Mouse (Mus musculus): Measurements from ENCODE around the gene Gorasp1. TPM values are rescaled to one million over a fixed set of nuclear protein-coding genes. Genes with fewer than 3 reads are reported as not detected.

Gorasp1 gene
- total RNA-seq (2021), result 10 to 100 TPM; 26.1 to 26.2 TPM

DNA sequence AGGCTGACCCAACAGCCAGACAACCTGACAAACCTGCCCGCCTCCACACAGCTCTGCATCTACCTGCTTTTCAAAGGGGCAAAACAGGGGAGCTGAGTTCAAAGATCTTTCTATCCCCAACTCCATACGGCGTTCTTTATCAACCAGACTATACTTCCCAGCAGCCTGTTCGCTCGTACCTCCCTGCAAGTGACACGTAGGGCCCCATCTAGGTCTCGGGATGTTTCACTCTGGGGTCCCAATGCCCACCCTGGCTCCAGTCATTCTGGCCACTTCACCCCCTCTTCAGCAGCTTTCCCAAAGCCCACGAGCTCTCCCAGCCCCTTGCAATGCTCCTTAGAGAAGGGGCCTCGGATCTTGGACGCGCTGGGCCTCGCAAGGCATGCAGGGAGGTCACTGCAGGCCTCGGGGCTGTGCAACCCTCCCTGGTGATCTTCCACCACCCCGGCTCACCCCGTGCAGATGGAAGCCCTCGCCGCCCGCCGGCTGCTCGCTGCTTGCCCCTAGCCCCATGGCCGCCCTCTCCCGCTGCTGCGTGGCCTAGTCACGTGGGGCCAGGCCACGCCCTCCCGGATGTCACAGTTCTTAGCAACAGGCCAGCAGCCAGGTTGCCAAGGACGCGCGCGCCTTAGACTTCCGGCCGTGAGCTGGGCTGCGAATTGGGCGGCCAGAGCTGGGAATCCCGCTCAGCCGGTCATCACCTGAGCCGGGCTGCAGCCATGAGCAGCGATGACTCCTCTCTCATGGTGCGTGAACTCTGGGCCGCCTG is at the start of gene Gorasp1, which contains the start of gene Ttc21a:
Gene Gorasp1 (minus strand): TSS at position 561 of the 769 bp plus-strand sequence.
Gene Ttc21a (plus strand): TSS at position 602 of the 769 bp plus-strand sequence.
- intact Hi-C loops (cut with DNase I), result loop anchor here (5.0 kb wide), 1 partner anchor 45 kb away; the partner anchor contains the start of gene Csrnp1
- peak; percentile 88 to 97 for DNase-seq (ENCODE audit: extremely low spot score in 1 of 2, low spot score in 2 of 2)

DNA sequence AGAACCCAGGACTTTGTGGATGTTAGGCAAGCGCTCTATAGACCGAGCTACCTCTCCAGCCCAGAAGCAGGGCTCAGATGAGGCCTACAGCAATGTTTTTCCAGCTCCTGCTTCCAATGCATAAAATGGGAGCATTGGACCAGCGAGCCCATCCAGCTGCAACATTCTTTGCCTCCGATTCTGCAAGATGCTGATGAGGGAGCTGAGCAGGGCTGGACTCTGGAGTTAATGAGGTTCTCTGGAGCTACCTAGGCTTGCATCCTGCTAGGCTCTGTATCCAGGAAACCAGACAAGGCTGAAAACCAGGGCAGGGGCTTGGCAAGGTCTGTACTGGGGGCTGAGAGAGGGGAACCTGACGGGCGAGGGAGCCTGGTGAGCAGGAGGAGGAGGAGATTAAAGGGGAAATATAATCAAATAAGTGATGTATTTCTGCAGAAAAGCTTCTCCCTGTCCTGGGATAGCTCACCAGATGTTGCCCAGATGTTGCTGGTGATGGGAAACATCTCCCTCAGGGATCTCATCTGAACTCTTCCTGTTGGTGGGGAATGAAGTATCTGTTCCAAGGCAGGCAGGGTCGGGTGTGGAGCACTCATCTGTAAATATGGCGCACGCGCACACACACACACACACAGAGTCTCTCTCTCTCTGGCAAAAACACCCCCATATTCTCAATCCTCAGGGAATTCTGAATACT is 48.7 kb upstream of the Gorasp1 start:
- intact Hi-C loops (cut with DNase I), result no loop called here
- no peak for DNase-seq (ENCODE audit: extremely low spot score in 1 of 2, low spot score in 2 of 2)

DNA sequence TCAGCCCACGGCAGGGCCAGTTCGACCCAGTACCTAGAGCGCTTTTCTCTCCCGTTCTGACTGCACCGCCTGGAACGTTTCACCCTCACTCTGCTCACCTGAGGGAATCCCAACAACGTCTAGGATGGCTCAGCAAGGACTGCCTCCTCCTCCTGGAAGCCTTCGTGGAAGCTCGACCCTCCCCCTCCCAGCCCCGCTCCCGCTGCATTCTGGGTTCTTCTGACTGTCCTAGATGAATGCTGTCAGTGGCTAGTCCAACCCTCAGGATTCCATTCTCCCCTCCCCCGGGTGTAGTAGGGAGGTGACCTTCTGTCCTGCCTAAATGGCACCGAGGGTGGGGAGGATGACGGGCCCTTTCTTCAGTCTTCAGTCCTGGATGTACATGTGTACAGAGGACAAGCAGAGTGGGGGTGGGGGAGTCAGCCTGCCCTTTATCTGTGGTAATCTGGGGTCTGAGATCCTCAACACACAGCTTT is 47.2 kb upstream of the Gorasp1 start, which contains the start of gene Csrnp1:
Gene Csrnp1 (minus strand): TSS at position 123 of the 476 bp plus-strand sequence.
- DNase-seq (ENCODE audit: extremely low spot score in 1 of 2, low spot score in 2 of 2), result peak in 1 of 2 experiments; percentile 38
- intact Hi-C loops (cut with DNase I), result loop anchor here (5.0 kb wide), 1 partner anchor 47 kb away; the partner anchor contains the start of genes Gorasp1 and Ttc21a

DNA sequence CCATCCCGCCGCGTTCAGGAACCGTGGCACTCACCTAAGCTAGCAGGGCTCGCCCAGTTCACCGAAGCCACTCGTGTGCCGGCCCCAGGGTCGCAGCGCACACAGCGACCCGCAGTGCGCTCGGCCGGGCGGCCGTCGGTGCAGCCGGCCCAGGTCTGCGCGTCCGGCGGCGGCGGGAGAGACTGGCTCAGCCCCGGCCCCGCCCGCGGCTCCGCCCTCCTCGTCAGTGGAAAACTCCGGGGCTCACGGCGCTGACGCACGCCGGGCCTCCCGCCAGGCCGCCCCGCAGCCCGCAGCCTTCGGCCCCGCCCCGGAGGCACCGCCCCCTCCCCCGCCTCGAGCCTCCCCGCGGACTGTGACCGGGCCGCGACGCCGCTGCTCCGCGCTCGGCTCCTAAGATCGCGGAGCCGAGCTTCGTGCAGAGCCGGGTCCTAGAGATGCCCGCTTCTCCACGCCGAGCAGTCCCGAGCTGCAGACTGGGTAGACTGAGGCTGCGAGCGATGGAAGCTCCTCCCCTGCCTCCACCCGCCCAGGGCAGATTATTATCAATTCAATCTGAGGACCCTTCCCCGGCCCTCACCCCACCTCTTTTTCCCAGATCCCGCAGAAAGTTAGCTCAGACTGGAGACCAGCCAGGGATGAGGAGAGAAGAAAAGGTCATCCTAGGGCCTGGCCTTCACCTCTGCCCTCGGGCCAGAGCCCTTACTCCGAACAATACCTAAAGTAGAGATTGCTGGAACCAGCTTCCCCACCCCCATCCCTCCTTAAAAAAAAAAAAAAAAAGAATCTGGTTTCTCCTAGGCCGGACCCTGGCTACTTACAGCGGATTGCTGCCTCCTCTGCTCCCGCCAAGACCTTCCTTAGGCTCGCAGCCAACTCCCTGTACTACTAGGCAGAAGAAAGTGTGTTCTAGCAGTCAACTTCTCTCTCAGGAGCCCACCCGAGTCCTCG is 46.5 kb upstream of the Gorasp1 start:
- intact Hi-C loops (cut with DNase I), result loop anchor here (2.0 to 5.0 kb wide), 2 partner anchors 27 to 47 kb away; partner anchors contain the start of genes Gorasp1 and Ttc21a
- peak; percentile 69 to 94 for DNase-seq (ENCODE audit: extremely low spot score in 1 of 2, low spot score in 2 of 2)

DNA sequence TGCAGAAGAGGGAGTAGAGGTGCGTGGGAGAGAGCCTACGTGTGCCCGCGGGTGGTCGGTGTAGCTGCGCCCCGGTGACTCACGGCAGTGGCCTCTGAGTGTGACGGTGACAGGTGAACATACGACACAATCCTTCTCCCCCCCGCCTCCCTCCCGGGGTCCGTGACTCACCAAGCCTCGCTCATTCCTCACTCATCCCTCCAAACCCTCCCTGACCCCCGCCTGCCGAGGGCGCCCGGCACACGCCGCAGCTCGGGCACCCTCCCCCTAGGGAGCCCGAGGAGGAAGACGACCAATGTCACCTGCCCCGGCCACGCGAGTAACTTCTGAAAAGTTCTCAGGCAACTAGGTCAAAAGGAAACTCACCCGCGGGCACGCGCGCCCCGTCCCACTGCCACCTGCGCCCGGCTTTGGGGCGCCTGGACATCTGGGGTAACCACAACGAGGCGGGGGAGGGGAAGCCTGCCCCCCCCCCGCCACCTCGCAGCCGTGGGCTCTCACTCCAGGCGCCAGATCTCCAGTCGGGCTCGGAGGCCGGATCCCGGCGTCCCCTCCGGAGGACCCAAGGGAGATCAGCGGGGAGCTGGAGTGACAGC is 45.7 kb upstream of the Gorasp1 start:
- intact Hi-C loops (cut with DNase I), result loop anchor here (2.0 to 5.0 kb wide), 2 partner anchors 28 to 46 kb away; partner anchors contain the start of genes Gorasp1 and Ttc21a
- peak in 1 of 2 experiments; percentile 64 for DNase-seq (ENCODE audit: extremely low spot score in 1 of 2, low spot score in 2 of 2)

- intact Hi-C loops (cut with DNase I), result loop anchor here (2.0 to 5.0 kb wide), 2 partner anchors 28 to 45 kb away; partner anchors contain the start of genes Gorasp1 and Ttc21a
- DNase-seq (ENCODE audit: extremely low spot score in 1 of 2, low spot score in 2 of 2), result peak in 1 of 2 experiments; percentile 82
Measured at GRCm38 (mm10) chr9:119982241-119982811, 45.0 kb upstream of the Gorasp1 start.

GRCm38 (mm10) chr9:119981183-119982179 is 44.1 kb upstream of the Gorasp1 start:
- peak in 1 of 2 experiments; percentile 89 for DNase-seq (ENCODE audit: extremely low spot score in 1 of 2, low spot score in 2 of 2)
- intact Hi-C loops (cut with DNase I), result loop anchor here (2.0 to 5.0 kb wide), 2 partner anchors 29 to 44 kb away; partner anchors contain the start of genes Gorasp1 and Ttc21a

DNA sequence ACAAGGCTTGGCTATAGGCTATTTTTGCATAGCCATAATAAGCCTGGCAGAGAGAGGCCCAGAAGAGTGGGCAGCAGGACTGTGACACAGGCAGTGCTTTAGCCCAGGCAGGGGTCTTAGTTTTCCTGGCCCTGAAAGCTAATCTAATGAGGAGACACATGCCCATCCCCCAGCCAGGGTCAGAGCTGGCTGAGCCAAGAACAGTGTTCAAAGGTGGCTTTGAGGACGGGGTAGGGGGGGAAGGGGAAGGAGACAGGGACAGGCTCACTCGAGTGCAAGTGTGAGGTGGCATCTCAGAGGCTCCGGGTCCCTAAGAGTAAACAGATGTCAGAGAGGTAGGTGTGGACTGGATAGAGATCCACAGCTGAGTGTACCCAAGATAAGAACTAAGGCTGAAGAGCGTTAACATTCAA is 43.4 kb upstream of the Gorasp1 start:
- DNase-seq (ENCODE audit: extremely low spot score in 1 of 2, low spot score in 2 of 2), result peak in 1 of 2 experiments; percentile 51
- intact Hi-C loops (cut with DNase I), result loop anchor here (5.0 kb wide), 1 partner anchor 43 kb away; the partner anchor contains the start of genes Gorasp1 and Ttc21a

- intact Hi-C loops (cut with DNase I), result loop anchor here (5.0 kb wide), 1 partner anchor 42 kb away; the partner anchor contains the start of genes Gorasp1 and Ttc21a
- no peak for DNase-seq (ENCODE audit: extremely low spot score in 1 of 2, low spot score in 2 of 2)
Measured at GRCm38 (mm10) chr9:119979749-119980148, 42.4 kb upstream of the Gorasp1 start.

DNA sequence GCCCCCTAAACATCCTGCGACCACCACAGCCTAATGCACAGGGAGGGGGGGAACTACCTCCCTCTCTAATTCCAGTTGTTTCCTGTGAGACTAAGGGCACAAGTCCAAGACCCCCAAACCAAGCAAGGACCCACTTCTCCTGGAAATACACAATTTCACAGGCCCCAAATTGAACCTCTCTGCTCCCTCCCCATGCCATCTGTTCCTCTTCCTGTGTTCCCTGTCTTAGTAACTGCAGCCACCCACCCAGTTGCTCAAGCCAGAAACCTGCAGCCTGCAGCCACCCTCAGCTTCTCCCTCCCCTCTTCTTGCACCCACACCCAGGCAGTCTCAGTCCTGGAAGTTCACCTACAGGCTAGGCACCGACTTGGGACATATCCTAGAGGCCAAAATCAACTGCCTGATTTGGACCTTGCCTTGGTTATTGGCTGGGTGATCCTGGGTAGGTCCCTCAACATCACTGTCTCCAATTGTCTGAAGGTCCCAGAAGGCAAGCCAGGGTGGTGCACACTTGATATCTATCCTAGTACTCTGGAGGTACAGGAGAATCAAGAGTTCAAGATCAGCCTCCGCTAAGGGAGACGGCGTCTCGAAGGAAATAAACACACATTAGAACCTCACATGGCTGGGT is 41.6 kb upstream of the Gorasp1 start:
- intact Hi-C loops (cut with DNase I), result no loop called here
- DNase-seq (ENCODE audit: extremely low spot score in 1 of 2, low spot score in 2 of 2), result peak in 1 of 2 experiments; percentile 39

DNA sequence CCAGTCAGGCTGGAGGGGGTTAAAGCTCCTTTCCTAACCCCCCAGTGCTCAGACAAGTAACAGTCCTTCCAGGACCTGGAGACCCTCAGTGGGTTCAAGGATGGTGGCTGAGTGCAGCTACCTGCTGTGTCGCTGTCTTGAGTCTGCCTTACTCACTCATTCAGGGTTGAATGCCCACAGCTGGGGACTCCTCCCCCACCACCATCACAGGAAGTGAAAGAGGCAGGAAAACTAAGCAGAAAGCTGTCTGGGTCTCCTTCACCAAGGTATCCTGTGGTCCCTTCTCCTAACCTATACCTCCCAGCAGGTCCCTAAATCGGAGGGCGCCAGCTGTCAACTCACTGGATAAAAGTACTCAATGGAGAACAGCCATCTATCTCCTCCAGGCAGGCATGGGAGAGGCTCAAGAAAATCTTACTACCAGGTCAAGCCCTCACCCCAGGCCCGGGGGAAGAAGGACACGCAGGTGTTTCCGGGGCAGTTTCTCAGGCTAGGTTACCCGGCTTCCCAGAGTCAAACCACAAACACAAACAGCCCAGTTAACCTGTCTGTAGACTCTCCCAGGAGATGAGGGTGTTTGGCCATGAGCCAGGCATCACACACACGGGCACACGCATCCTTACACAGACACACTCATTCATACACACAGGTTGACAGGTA is 40.9 kb upstream of the Gorasp1 start:
- no peak for DNase-seq (ENCODE audit: extremely low spot score in 1 of 2, low spot score in 2 of 2)
- intact Hi-C loops (cut with DNase I), result no loop called here

DNA sequence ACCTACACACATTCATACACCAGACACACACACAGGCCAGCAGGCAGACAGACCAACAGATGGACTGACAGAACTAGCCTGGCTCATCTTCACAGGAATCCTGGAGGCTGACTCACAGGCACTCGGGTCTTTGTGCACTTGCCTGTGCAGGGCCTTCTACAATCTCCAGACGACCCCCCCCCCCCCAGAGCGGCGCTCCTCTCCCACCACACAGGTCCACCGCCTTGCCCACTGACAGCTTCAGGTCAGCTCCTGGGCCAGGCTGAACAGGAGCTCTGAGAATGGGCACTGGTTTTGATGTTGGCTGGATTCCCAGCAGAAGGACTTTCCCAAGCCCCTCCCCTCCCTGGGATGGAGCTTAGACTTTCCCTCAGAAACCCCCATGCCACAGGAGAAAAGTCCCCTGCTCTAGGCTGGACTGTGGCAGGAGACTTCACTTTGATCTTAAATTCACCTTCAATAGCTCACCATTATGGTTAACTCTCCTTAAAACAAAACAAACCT is 40.2 kb upstream of the Gorasp1 start:
- no peak for DNase-seq (ENCODE audit: extremely low spot score in 1 of 2, low spot score in 2 of 2)
- intact Hi-C loops (cut with DNase I), result no loop called here

- intact Hi-C loops (cut with DNase I), result no loop called here
- DNase-seq (ENCODE audit: extremely low spot score in 1 of 2, low spot score in 2 of 2), result no peak
Measured at GRCm38 (mm10) chr9:119976704-119977556, 39.6 kb upstream of the Gorasp1 start.

GRCm38 (mm10) chr9:119975286-119975685 is 37.9 kb upstream of the Gorasp1 start:
- intact Hi-C loops (cut with DNase I), result no loop called here
- no peak for DNase-seq (ENCODE audit: extremely low spot score in 1 of 2, low spot score in 2 of 2)
